Mouse (Mus musculus) intestine, embryonic 14.5 days (tissue): ENCODE measurements around the gene Rtkn. TPM values are rescaled to one million over a fixed set of nuclear protein-coding genes. Genes with fewer than 3 reads are reported as not detected.
A peak's percentile ranks its signal among the peaks of the same experiment; 100 is the strongest.

Experiments used
- ATAC-seq: fragments of 200-750 bp; cut with Nextera tagmentation; replicated peaks from 2 replicates; pipeline ENCODE4 v1.8.0; 2017; ENCODE audit warnings: low read depth, moderate number of reproducible peaks, moderate TSS enrichment, moderate library complexity; ENCODE audit not compliant: low FRiP score, low TSS enrichment
- DNase-seq: peaks from one replicate; pipeline ENCODE4 v3.0.0-alpha.2; 2018; ENCODE audit warnings: low spot score
- H3K27ac ChIP-seq: fragments of 300-500 bp; sonication (generic); 2 replicates; pipeline ENCODE4 v1.5.1; 2014; ENCODE audit warnings: low read depth, mild to moderate bottlenecking, control low read depth
- H3K27me3 ChIP-seq: fragments of 300-500 bp; sonication (generic); replicated peaks from 2 replicates; pipeline ENCODE4 v1.6.1; 2014; ENCODE audit warnings: low read length, control low read depth; ENCODE audit not compliant: control insufficient read depth, insufficient read depth
- H3K36me3 ChIP-seq: fragments of 300-500 bp; sonication (generic); 2 replicates; pipeline ENCODE4 v1.6.1; 2014; ENCODE audit warnings: low read length, control low read depth; ENCODE audit not compliant: control insufficient read depth, insufficient read depth
- H3K4me1 ChIP-seq: fragments of 300-500 bp; sonication (generic); replicated peaks from 2 replicates; pipeline ENCODE4 v1.6.1; 2014; ENCODE audit warnings: low read length, control low read depth, mixed read lengths; ENCODE audit not compliant: control insufficient read depth, insufficient read depth
- H3K4me2 ChIP-seq: fragments of 300-500 bp; sonication (generic); 2 replicates; pipeline ENCODE4 v1.6.1; 2014; ENCODE audit warnings: low read length
- H3K4me3 ChIP-seq: fragments of 300-500 bp; sonication (generic); 2 replicates; pipeline ENCODE4 v1.5.1; 2014; ENCODE audit warnings: low read depth, low read length, control low read depth, mixed read lengths
- H3K9ac ChIP-seq: fragments of 300-500 bp; sonication (generic); 2 replicates; pipeline ENCODE4 v1.6.1; 2014; ENCODE audit warnings: mild to moderate bottlenecking, low read length
- H3K9me3 ChIP-seq: fragments of 300-500 bp; sonication (generic); 2 replicates; pipeline ENCODE4 v1.6.1; 2016; ENCODE audit warnings: low read length, control low read depth; ENCODE audit not compliant: control insufficient read depth
- WGBS: fragments of 180-500 bp; shearing (Covaris S2); extraction: QIAGEN DNeasy Blood & Tissue Kit; methylation state at CpG from one replicate; pipeline ENCODE4 v1.1.7; 2014; 5-methylcytosine and 5-hydroxymethylcytosine counted together
- polyA plus RNA-seq: library from polyadenylated mRNA; unstranded; fragments of >200 nt; fragmentation: Nextera tagmentation; extraction: Ambion mirVana; gene quantifications from 2 replicates; pipeline ENCODE4 v1.2.1, GENCODE M21; 2014

Gene Rtkn
- polyA plus RNA-seq, 1 experiment from 2014 or later: 17.6 TPM

DNA sequence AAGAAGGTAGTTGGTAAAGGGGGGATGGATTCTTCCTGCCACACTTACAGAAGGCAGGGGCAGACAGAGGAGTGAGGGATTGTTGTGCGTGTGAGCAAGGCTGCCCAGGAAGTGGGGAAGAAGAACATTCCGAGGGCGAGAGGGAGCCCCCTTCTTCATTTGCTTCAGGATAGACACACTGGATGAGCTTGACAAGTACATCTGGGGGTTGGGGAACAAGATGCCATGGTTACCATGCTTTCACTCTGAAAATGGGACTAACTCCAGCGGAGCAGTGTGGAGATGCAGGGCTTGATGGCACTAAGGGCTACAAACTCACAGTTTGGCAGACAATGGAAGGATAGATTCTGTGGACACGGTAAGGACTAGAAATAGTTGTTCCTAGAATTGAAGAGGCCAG, 35.8 kb downstream of the Rtkn start:
- peaks cover 8% of the 10 kb centered on the region for H3K4me1 ChIP-seq
- H3K36me3 ChIP-seq: peaks cover 9% of the 10 kb centered on the region; the same call in 1 of the 2 replicates
- H3K9ac ChIP-seq: no peak overlapping the region
- no peak overlapping the region for H3K4me3 ChIP-seq
- 80% methylated on average over 5 of the region's 5 CpGs for WGBS
- no peak for ATAC-seq
- no peaks in the 10 kb centered on the region for H3K9me3 ChIP-seq
- no peaks in the 10 kb centered on the region for H3K27me3 ChIP-seq
- no peak overlapping the region for H3K27ac ChIP-seq
- DNase-seq: no peak
- H3K4me2 ChIP-seq: no peak overlapping the region

DNA sequence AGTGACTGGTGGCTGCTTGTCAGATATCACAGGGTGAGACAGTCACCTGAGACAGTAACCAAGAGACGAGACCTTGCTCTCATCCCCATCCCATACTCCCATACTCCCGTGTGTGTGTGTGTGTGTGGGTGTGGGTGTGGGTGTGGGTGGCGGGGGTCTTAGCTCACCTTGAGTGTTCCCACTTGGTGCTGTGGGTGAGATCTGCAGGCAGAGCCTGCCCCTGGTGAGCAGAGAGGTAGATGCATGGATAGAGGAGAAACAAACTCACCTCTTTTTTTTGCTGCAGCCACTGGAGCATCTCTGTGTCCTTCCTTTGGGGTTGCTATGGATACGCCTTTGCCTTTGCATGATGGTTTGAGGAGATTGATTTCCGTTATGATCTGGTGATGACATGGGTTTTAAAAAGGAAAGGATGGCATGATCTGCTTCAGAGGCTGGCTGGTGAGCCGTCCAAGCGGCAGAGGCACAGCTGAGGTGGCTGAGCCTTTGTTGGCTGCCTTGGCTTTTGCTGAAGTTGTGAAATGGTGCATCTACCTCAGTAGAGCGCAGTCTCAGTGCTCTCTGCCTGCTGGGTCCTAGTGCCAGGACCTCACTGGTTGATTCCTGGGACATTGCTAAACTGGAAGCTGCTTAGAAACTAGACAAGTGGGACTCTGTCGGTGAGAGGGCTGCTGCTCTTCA, 37.1 kb downstream of the Rtkn start:
- DNase-seq: no peak
- H3K4me3 ChIP-seq: no peak overlapping the region
- ATAC-seq: no peak
- H3K4me2 ChIP-seq: no peak overlapping the region
- no peaks in the 10 kb centered on the region for H3K9me3 ChIP-seq
- peaks cover 11% of the 10 kb centered on the region; the same call in 1 of the 2 replicates for H3K36me3 ChIP-seq
- 67% methylated on average over 9 of the region's 9 CpGs for WGBS
- no peak overlapping the region for H3K9ac ChIP-seq
- no peaks in the 10 kb centered on the region for H3K4me1 ChIP-seq
- H3K27ac ChIP-seq: no peak overlapping the region
- no peaks in the 10 kb centered on the region for H3K27me3 ChIP-seq

DNA sequence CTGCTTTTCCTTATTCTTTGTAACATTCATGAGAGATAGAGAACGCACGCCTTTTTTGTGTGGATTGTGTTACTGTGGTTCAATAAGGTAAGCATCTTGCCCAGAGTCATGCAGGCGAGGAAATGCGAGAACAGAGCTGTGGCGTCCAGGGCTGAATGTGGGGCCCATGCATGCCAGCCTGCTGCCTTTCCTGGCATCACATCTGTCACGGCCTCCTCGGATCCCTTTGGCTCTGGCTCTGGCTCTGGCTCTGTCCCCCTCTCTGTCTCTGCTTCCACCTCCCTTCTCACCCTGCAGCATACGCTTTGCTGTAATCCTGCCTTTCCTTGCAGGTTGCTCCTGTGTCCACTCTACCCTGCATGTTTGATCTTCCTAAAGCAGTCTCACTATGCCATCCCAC, 40.7 kb downstream of the Rtkn start:
- ATAC-seq: no peak
- peaks cover 6% of the 10 kb centered on the region; the same call in 1 of the 2 replicates for H3K36me3 ChIP-seq
- no peaks in the 10 kb centered on the region for H3K27me3 ChIP-seq
- 85% methylated on average over 8 of the region's 8 CpGs for WGBS
- H3K4me2 ChIP-seq: no peak overlapping the region
- H3K27ac ChIP-seq: no peak overlapping the region
- H3K4me3 ChIP-seq: no peak overlapping the region
- no peak overlapping the region for H3K9ac ChIP-seq
- no peak for DNase-seq
- H3K4me1 ChIP-seq: peaks cover 12% of the 10 kb centered on the region
- H3K9me3 ChIP-seq: no peaks in the 10 kb centered on the region

DNA sequence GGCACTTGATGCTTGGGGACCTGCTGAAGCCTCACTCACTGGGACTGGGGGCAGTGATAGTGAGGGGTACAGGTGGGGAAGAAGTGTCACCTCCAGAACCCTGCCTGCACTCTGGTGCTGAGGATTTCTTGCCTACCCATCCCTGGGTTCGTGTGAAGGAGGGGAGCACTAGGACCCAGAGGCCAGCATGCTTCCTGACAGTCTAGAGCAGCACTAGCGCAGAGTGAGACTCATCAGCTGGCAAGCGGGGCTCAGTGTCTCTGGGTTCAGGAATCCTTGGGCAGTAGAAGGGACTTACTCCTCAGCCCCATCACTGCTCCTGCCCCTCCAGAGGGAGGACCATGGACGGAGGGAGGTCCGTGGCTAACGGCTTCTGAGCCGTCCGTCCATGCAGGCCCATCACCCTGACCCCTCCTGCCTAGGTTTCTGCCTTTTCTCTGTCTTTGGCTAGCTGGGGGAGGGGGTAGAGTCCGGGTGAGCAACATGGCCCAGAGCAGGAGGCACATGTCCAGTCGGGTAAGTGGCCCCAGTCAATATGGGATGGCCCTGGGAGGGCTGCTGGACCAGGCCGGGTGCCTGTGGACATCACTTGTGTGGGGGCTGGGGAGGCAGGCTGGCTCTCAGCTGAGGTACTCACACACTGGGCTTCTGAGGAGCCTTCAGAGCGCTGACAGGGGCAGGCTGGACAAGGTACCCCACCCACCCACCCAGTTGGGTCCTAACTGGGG, 44.3 kb downstream of the Rtkn start:
- H3K4me2 ChIP-seq: peak overlapping the region; percentile 49
- DNase-seq: no peak
- peak; percentile 56 for ATAC-seq
- 19% methylated on average over 12 of the region's 12 CpGs for WGBS
- no peaks in the 10 kb centered on the region for H3K9me3 ChIP-seq
- peaks cover 28% of the 10 kb centered on the region for H3K36me3 ChIP-seq
- H3K4me3 ChIP-seq: peak overlapping the region; percentile 17
- peak overlapping the region; percentile 35; the same call in 1 of the 2 replicates for H3K9ac ChIP-seq
- H3K4me1 ChIP-seq: peaks cover 12% of the 10 kb centered on the region
- no peaks in the 10 kb centered on the region for H3K27me3 ChIP-seq
- H3K27ac ChIP-seq: no peak overlapping the region

DNA sequence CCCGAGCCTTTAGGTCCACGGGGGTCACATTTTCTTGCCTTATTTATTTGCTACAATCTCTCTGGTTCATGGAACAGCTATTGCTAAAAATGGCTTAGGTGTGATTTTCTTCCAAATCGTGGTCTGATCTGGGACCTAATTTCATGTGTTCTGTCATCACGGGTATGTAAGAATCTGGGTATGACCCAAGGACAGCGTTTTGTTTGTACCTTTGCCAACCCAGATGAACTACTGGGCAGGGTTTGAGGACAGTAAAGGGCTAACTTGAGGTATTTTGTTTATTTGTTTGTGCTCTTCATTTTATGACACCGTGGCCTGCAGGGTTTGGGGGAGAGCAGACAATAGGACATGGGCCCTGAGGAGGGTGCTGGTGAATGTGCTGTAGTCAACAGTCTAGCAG, 45.3 kb downstream of the Rtkn start:
- H3K36me3 ChIP-seq: peaks cover 32% of the 10 kb centered on the region
- H3K27me3 ChIP-seq: no peaks in the 10 kb centered on the region
- no peak overlapping the region for H3K9ac ChIP-seq
- 77% methylated on average over 6 of the region's 6 CpGs for WGBS
- H3K4me3 ChIP-seq: no peak overlapping the region
- H3K4me2 ChIP-seq: no peak overlapping the region
- ATAC-seq: no peak
- peaks cover 12% of the 10 kb centered on the region for H3K4me1 ChIP-seq
- H3K27ac ChIP-seq: no peak overlapping the region
- no peaks in the 10 kb centered on the region for H3K9me3 ChIP-seq
- DNase-seq: no peak

DNA sequence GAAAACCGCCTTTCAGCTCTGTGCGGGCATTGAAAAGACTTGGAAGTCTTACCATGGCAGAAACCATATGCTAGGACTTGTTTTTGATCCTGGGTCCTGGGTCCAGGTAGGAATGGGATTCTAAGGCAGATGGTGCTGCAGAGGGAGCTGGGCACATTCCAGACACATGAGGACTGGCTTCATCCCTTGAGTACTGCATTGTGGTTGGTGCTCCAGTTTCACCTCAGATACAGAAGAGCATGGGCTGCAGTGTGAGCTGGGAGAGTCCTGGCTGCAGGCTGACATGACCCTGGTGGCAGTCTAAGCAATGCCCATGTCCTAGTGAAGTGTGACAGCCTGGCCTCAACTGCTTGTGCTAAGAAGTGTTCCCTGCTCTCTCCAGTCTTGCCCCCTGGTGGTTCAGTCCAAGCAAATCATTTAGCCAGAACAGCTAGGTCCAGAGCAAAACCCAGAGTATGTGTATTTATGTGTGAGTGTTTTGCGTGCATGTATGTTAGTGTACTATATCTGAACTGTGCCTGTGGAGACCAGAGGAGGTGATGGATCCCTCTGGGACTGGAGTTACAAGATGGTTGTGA, 49.7 kb downstream of the Rtkn start:
- no peaks in the 10 kb centered on the region for H3K27me3 ChIP-seq
- H3K9ac ChIP-seq: no peak overlapping the region
- H3K36me3 ChIP-seq: peaks cover 42% of the 10 kb centered on the region
- H3K27ac ChIP-seq: no peak overlapping the region
- DNase-seq (no peak), ATAC-seq (no peak)
- no peak overlapping the region for H3K4me2 ChIP-seq
- no peaks in the 10 kb centered on the region for H3K9me3 ChIP-seq
- H3K4me3 ChIP-seq: no peak overlapping the region
- 91% methylated on average over 3 of the region's 3 CpGs for WGBS
- H3K4me1 ChIP-seq: peaks cover 6% of the 10 kb centered on the region; the same call in 1 of the 2 replicates

DNA sequence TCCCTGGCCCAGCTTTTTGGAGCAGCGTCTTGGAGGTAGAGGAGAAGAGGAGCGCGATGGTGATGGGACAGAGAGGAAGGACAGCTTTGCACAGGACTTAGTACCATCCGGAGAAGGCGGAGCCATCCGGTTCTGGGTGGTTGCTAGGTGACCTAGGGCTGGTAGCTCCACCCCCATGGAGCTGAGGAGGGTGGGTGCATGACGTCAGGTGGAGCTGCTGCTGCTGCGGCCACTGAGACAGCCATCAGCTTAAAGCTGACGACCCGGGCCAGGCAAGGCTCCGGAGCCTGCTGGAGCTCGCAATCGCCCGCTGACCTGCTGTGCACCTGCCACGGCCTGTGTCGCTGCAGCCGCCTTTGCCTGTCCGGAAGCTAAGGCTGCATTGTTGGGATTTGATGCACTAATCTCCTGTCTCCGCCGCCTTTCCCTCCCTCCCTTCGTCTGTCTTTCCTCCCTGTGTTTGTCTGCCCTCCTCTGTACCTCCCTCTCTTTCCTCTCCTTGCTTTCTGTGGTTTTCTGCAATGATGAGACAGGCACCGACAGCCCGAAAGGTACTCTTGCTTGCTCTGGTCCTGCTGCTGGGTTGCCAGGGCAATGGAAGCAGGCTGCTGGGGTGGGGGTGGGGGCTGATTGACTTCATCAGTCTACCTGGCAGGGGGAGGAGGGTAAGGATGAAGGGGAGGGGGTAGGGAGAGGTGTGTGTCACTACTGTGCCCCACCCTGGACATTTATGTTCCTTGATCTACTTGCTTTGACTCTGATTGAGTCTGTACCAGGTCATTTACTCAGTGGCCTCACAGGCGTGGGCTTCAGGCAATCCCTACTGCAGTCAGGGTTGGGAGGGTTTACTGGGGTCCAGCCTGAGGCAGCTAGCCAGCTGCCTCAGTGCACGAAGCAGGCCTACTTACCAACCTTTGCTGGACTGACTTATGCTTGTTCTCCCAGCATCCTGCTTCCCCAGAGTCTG, 50.9 kb downstream of the Rtkn start:
- 0 out of 2 replicates have a peak overlapping the region, but pooled peaks have one; percentile 22 for H3K27ac ChIP-seq
- 13% methylated on average over 25 of the region's 25 CpGs for WGBS
- no peak overlapping the region; the same call in 1 of the 2 replicates for H3K9ac ChIP-seq
- DNase-seq (peak; percentile 75), ATAC-seq (peak; percentile 91)
- H3K27me3 ChIP-seq: no peaks in the 10 kb centered on the region
- peak overlapping the region; percentile 44 for H3K4me2 ChIP-seq
- peaks cover 54% of the 10 kb centered on the region for H3K36me3 ChIP-seq
- H3K9me3 ChIP-seq: no peaks in the 10 kb centered on the region
- H3K4me3 ChIP-seq: peak overlapping the region; percentile 17; the same call in 1 of the 2 replicates
- H3K4me1 ChIP-seq: peaks cover 5% of the 10 kb centered on the region; the same call in 1 of the 2 replicates

DNA sequence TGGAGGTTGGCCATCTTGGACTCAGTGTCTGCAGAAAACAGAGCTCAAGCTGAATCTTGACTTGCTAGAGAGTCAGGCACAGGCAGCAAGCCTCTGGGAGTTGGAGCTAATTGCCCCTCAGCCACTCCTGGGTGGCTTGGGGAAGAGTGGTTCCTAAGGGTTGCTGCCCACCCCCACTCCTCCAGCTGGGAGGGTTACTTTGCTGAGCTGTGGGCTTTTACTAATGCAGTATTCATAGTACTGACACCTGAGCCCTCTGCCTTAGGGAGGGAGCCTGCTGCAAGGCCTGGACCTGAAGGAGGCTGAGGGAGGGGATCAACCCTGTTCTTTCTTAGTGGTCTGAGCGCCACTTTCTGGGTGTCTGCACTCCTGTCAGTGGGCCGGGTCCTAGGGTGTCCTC, 51.7 kb downstream of the Rtkn start:
- no peak overlapping the region for H3K9ac ChIP-seq
- H3K36me3 ChIP-seq: peaks cover 62% of the 10 kb centered on the region
- H3K4me2 ChIP-seq: no peak overlapping the region
- ATAC-seq: no peak
- H3K27me3 ChIP-seq: no peaks in the 10 kb centered on the region
- peaks cover 5% of the 10 kb centered on the region; the same call in 1 of the 2 replicates for H3K4me1 ChIP-seq
- DNase-seq: no peak
- 89% methylated on average over 2 of the region's 2 CpGs for WGBS
- no peaks in the 10 kb centered on the region for H3K9me3 ChIP-seq
- no peak overlapping the region for H3K27ac ChIP-seq
- H3K4me3 ChIP-seq: no peak overlapping the region
